Mouse (Mus musculus): Measurements from ENCODE around the gene Plxnb1.

- TF ChIP-seq CTCF (IDR thresholded peaks at IDR 0.05; ENCODE audit: borderline replicate concordance, insufficient read depth, low read length) (no peak), POLR2A (IDR thresholded peaks at IDR 0.05; ENCODE audit: low read depth, low read length) (no peak)
These were observed 27.4 kb downstream of the Plxnb1 start for GRCm38 (mm10) chr9:109122553-109123085.
